Mouse (Mus musculus) MEL (cell line): ENCODE data around the gene Megf6. TPM values are rescaled to one million over a fixed set of nuclear protein-coding genes. Genes with fewer than 3 reads are reported as not detected.

ENCODE experiments used
- DNase-seq: peaks from one replicate; pipeline ENCODE4 v3.0.0; 2011; ENCODE audit warnings: low read depth, low spot score
- H3K27ac ChIP-seq: 2 replicates; pipeline ENCODE4 v1.5.1; 2012; ENCODE audit warnings: low read depth, mild to moderate bottlenecking, control low read depth, low read length, moderate library complexity; ENCODE audit not compliant: control insufficient read depth
- H3K27me3 ChIP-seq, 2 experiments: fragments of 150-350 bp in 1 of 2; sonication (generic) in 1 of 2; 2 replicates each; pipeline ENCODE4 v1.6.1; 2012; ENCODE audit warnings: low read length in 2 of 2, mild to moderate bottlenecking in 2 of 2, improper control_type of control experiment in 1 of 2, moderate library complexity in 1 of 2; ENCODE audit not compliant: insufficient read depth in 2 of 2, control insufficient read depth in 1 of 2
- H3K36me3 ChIP-seq, 2 experiments: 2 replicates each; pipeline ENCODE4 v1.6.1; 2012 to 2014; ENCODE audit warnings: low read length in 2 of 2, improper control_type of control experiment in 1 of 2, inconsistent platforms in 1 of 2, mild to moderate bottlenecking in 1 of 2; ENCODE audit not compliant: insufficient read depth in 2 of 2, control insufficient read depth in 1 of 2
- H3K4me1 ChIP-seq, 2 experiments: fragments of 150-350 bp in 1 of 2; sonication (generic) in 1 of 2; 2 replicates each; pipeline ENCODE4 v1.6.1; 2012; ENCODE audit warnings: low read length in 2 of 2, improper control_type of control experiment in 1 of 2, mild to moderate bottlenecking in 1 of 2; ENCODE audit not compliant: insufficient read depth in 2 of 2, control insufficient read depth in 1 of 2
- H3K4me3 ChIP-seq, 2 experiments: fragments of 150-350 bp in 1 of 2; sonication (generic) in 1 of 2; 2 replicates each; pipeline ENCODE4 v1.5.1; 2012; ENCODE audit warnings: low read depth in 2 of 2, low read length in 2 of 2, mild to moderate bottlenecking in 2 of 2, moderate library complexity in 2 of 2, control low read depth in 1 of 2, improper control_type of control experiment in 1 of 2; ENCODE audit not compliant: control insufficient read depth in 1 of 2, insufficient read depth in 1 of 2
- H3K79me2 ChIP-seq: 2 replicates; pipeline ENCODE4 v1.6.1; 2012; ENCODE audit warnings: mild to moderate bottlenecking, low read length, moderate library complexity; ENCODE audit not compliant: control insufficient read depth, poor library complexity, insufficient read depth
- H3K9ac ChIP-seq: 2 replicates; pipeline ENCODE4 v1.6.1; 2012; ENCODE audit warnings: low read depth, mild to moderate bottlenecking, control low read depth, low read length, moderate library complexity; ENCODE audit not compliant: control insufficient read depth, poor library complexity, severe bottlenecking
- H3K9me3 ChIP-seq: fragments of 150-350 bp; sonication (generic); replicated peaks from 2 replicates; pipeline ENCODE4 v1.6.1; 2012; ENCODE audit warnings: mild to moderate bottlenecking, low read length, improper control_type of control experiment, moderate library complexity; ENCODE audit not compliant: insufficient read depth
- BHLHE40 ChIP-seq: IDR thresholded peaks from 2 replicates; pipeline ENCODE4 v1.6.1; 2012; ENCODE audit warnings: low read depth, mild to moderate bottlenecking, inconsistent platforms, low read length, improper control_type of control experiment, borderline replicate concordance
- CHD2 ChIP-seq: IDR thresholded peaks from 2 replicates; pipeline ENCODE4 v1.6.1; 2011; ENCODE audit warnings: low read length, improper control_type of control experiment
- CTCF ChIP-seq, 3 experiments: IDR thresholded peaks in 2 of 3; conservative IDR thresholded peaks in 1 of 3; 2 replicates each; pipeline ENCODE4 v1.5.1; 2011 to 2012; ENCODE audit warnings: low read length in 3 of 3, low read depth in 2 of 3, mild to moderate bottlenecking in 2 of 3, improper control_type of control experiment in 1 of 3, inconsistent platforms in 1 of 3, mixed read lengths in 1 of 3, moderate library complexity in 1 of 3; ENCODE audit not compliant: control insufficient read depth in 1 of 3, insufficient read depth in 1 of 3, poor library complexity in 1 of 3, severe bottlenecking in 1 of 3
- E2F4 ChIP-seq: IDR thresholded peaks from 2 replicates; pipeline ENCODE4 v1.6.1; 2011; ENCODE audit warnings: low read depth, low read length, improper control_type of control experiment, borderline replicate concordance
- ELF1 ChIP-seq: IDR thresholded peaks from 2 replicates; pipeline ENCODE4 v1.6.1; 2014; ENCODE audit warnings: low read depth, mild to moderate bottlenecking, inconsistent platforms, low read length, improper control_type of control experiment, moderate library complexity
- EP300 ChIP-seq, 2 experiments: IDR thresholded peaks; 2 replicates each; pipeline ENCODE4 v1.6.1; 2011; ENCODE audit warnings: improper control_type of control experiment in 2 of 2, low read length in 2 of 2, low read depth in 1 of 2, mild to moderate bottlenecking in 1 of 2
- GABPA ChIP-seq: IDR thresholded peaks from 2 replicates; pipeline ENCODE4 v1.6.1; 2012; ENCODE audit warnings: low read depth, mild to moderate bottlenecking, inconsistent platforms, low read length, improper control_type of control experiment, moderate library complexity
- GATA1 ChIP-seq: IDR thresholded peaks from 2 replicates; pipeline ENCODE4 v1.6.1; 2011; ENCODE audit warnings: low read depth, low read length, improper control_type of control experiment
- HCFC1 ChIP-seq: IDR thresholded peaks from 2 replicates; pipeline ENCODE4 v1.6.1; 2012; ENCODE audit warnings: low read depth, mild to moderate bottlenecking, inconsistent platforms, low read length, improper control_type of control experiment, moderate library complexity
- JUND ChIP-seq: IDR thresholded peaks from 2 replicates; pipeline ENCODE4 v1.6.1; 2011; ENCODE audit warnings: low read depth, mild to moderate bottlenecking, improper control_type of control experiment, low read length
- KAT2A ChIP-seq: conservative IDR thresholded peaks from 2 replicates; pipeline ENCODE4 v1.6.1; 2012; ENCODE audit warnings: low read depth, low read length, improper control_type of control experiment, inconsistent platforms
- MAFK ChIP-seq: IDR thresholded peaks from 2 replicates; pipeline ENCODE4 v1.6.1; 2011; ENCODE audit warnings: low read depth, mild to moderate bottlenecking, low read length, improper control_type of control experiment, borderline replicate concordance
- MAX ChIP-seq: IDR thresholded peaks from 2 replicates; pipeline ENCODE4 v1.6.1; 2011; ENCODE audit warnings: low read length, improper control_type of control experiment
- MAZ ChIP-seq: IDR thresholded peaks from 2 replicates; pipeline ENCODE4 v1.6.1; 2012; ENCODE audit warnings: low read depth, mild to moderate bottlenecking, inconsistent platforms, low read length, improper control_type of control experiment
- MXI1 ChIP-seq: IDR thresholded peaks from 2 replicates; pipeline ENCODE4 v1.6.1; 2011; ENCODE audit warnings: mild to moderate bottlenecking, low read depth, low read length, improper control_type of control experiment
- MYB ChIP-seq: IDR thresholded peaks from 2 replicates; pipeline ENCODE4 v1.6.1; 2011; ENCODE audit warnings: mild to moderate bottlenecking, low read depth, low read length, improper control_type of control experiment
- MYC ChIP-seq: IDR thresholded peaks from 2 replicates; pipeline ENCODE4 v1.6.1; 2011; ENCODE audit warnings: low read depth, mild to moderate bottlenecking, low read length, improper control_type of control experiment, moderate library complexity
- NRF1 ChIP-seq: IDR thresholded peaks from 2 replicates; pipeline ENCODE4 v1.6.1; 2014; ENCODE audit warnings: low read depth, mild to moderate bottlenecking, inconsistent platforms, low read length, improper control_type of control experiment, moderate library complexity; ENCODE audit not compliant: poor library complexity, insufficient read depth, severe bottlenecking
- POLR2A ChIP-seq, 2 experiments: IDR thresholded peaks; 2 replicates each; pipeline ENCODE4 v1.6.1; 2011 to 2012; ENCODE audit warnings: low read length in 2 of 2, mild to moderate bottlenecking in 2 of 2, control low read depth in 1 of 2, improper control_type of control experiment in 1 of 2, low read depth in 1 of 2, moderate library complexity in 1 of 2; ENCODE audit not compliant: control insufficient read depth in 1 of 2, insufficient read depth in 1 of 2, poor library complexity in 1 of 2
- POLR2AphosphoS2 ChIP-seq: IDR thresholded peaks from 2 replicates; pipeline ENCODE4 v1.6.1; 2011; ENCODE audit warnings: low read length, improper control_type of control experiment
- RCOR1 ChIP-seq: IDR thresholded peaks from 2 replicates; pipeline ENCODE4 v1.6.1; 2012; ENCODE audit warnings: low read depth, mild to moderate bottlenecking, inconsistent platforms, low read length, improper control_type of control experiment
- SIN3A ChIP-seq: IDR thresholded peaks from 2 replicates; pipeline ENCODE4 v1.6.1; 2012; ENCODE audit warnings: low read length, improper control_type of control experiment, inconsistent platforms
- TBP ChIP-seq: IDR thresholded peaks from 2 replicates; pipeline ENCODE4 v1.8.0; 2011; ENCODE audit warnings: low read depth, low read length, improper control_type of control experiment
- TCF12 ChIP-seq: IDR thresholded peaks from 2 replicates; pipeline ENCODE4 v1.6.1; 2014; ENCODE audit warnings: low read depth, mild to moderate bottlenecking, inconsistent platforms, low read length, improper control_type of control experiment, moderate library complexity
- UBTF ChIP-seq: IDR thresholded peaks from 2 replicates; pipeline ENCODE4 v1.6.1; 2012; ENCODE audit warnings: low read depth, mild to moderate bottlenecking, inconsistent platforms, low read length, improper control_type of control experiment, moderate library complexity, borderline replicate concordance; ENCODE audit not compliant: insufficient read depth
- USF2 ChIP-seq, 2 experiments: IDR thresholded peaks; 2 replicates each; pipeline ENCODE4 v1.6.1; 2011 to 2012; ENCODE audit warnings: improper control_type of control experiment in 2 of 2, low read length in 2 of 2, borderline replicate concordance in 1 of 2, inconsistent platforms in 1 of 2, low read depth in 1 of 2, mild to moderate bottlenecking in 1 of 2; ENCODE audit not compliant: insufficient read depth in 1 of 2
- ZC3H11A ChIP-seq: IDR thresholded peaks from 2 replicates; pipeline ENCODE4 v1.6.1; 2012; ENCODE audit warnings: low read depth, mild to moderate bottlenecking, inconsistent platforms, low read length, improper control_type of control experiment
- polyA plus RNA-seq, 2 experiments: library from polyadenylated mRNA; stranded (reverse) in 1 of 2; unstranded in 1 of 2; fragments of >175 nt in 1 of 2; fragments of >200 nt in 1 of 2; gene quantifications; 2 replicates each; pipeline versions ENCODE4 v1.2.1 to v1.2.4; 2012; ENCODE audit warnings: low replicate concordance in 2 of 2, low read depth in 1 of 2; ENCODE audit not compliant: insufficient read length in 2 of 2, insufficient read depth in 1 of 2, missing spikeins in 1 of 2
- total RNA-seq: library from RNA; depleted of rRNA; stranded (reverse); fragments of 300-350 nt; gene quantifications from 2 replicates; pipeline ENCODE4 v1.2.3, GENCODE M21; 2012

The Megf6 gene
- total and polyA plus RNA-seq, 3 experiments, result 0.07 to 0.12 TPM; not detected in 1

DNA sequence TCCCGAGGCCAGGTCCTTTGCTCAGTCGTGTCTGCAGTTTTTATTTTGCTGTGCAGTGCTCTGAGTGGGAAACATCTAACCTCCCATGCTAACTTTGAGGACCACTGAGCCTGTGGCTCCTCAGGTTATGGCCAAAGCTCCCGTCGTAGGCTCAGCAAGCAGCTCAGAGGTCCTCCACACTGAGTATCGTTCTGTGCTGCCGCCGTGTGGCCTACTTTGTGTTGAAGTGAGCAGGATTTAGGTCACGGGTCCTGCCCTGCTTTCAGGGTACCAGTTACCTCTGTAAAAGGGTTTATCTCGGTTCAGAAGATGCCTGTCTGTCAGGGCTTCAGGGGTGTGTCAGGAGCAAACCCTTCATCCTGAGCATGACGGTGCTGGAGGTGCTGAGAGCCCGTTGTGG, 70.1 kb downstream of the Megf6 start:
- H3K27me3 ChIP-seq, result no peaks in the 10 kb centered on the region; a peak in 1 of 4 replicates
- H3K36me3 ChIP-seq, result no peaks in the 10 kb centered on the region
- no peaks in the 10 kb centered on the region for H3K4me1 ChIP-seq
- no peak overlapping the region for H3K27ac ChIP-seq
- no peaks in the 10 kb centered on the region for H3K79me2 ChIP-seq
- TF ChIP-seq MXI1, result no peak
- TF ChIP-seq USF2 (IDR thresholded peaks at IDR 0.05; ENCODE audit: borderline replicate concordance in 1 of 2, insufficient read depth in 1 of 2, low read depth in 1 of 2, low read length in 2 of 2), result no peak
- no peak for TF ChIP-seq KAT2A
- no peak for TF ChIP-seq BHLHE40
- TF ChIP-seq SIN3A, result no peak
- no peak for TF ChIP-seq ZC3H11A
- no peak for TF ChIP-seq MAFK
- TF ChIP-seq NRF1, result no peak
- TF ChIP-seq GATA1, result no peak
- no peak for TF ChIP-seq MYC
- TF ChIP-seq TCF12, result no peak
- TF ChIP-seq JUND, result no peak
- TF ChIP-seq MAZ, result no peak
- TF ChIP-seq POLR2A (IDR thresholded peaks at IDR 0.05; ENCODE audit: control insufficient read depth in 1 of 2, insufficient read depth in 1 of 2, low read depth in 1 of 2, low read length in 2 of 2, poor library complexity in 1 of 2), result no peak
- no peak overlapping the region for H3K9ac ChIP-seq
- H3K4me3 ChIP-seq, result no peak overlapping the region
- no peaks in the 10 kb centered on the region for H3K9me3 ChIP-seq
- no peak for DNase-seq

DNA sequence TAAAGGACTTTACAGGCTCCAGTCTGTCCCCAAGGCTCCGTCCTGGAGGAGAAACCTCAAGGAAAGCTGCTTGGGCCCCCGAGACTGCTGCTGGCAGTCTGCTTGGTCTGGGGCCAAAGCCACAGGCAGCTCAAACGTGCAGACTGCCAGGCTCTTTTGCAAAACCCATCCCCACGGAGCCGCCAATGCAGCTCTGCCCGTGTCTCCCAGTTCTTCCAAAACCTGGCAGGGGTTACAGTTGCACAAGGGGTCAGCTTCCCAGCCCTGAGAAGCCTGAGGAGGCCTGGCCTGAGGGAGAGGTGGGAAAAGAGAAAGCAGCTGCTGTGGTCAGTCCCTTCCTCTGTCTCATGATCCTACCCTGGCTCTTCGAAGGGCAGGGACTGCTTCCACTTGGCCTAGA, 74.8 kb downstream of the Megf6 start:
- no peaks in the 10 kb centered on the region for H3K36me3 ChIP-seq
- DNase-seq, result no peak
- H3K4me1 ChIP-seq, result no peaks in the 10 kb centered on the region
- TF ChIP-seq GABPA, result no peak
- no peak for TF ChIP-seq UBTF
- no peak for TF ChIP-seq TCF12
- no peak for TF ChIP-seq MYB
- no peak for TF ChIP-seq GATA1
- TF ChIP-seq JUND, result no peak
- no peak for TF ChIP-seq RCOR1
- TF ChIP-seq EP300 (IDR thresholded peaks at IDR 0.05; ENCODE audit: low read depth in 1 of 2, low read length in 2 of 2), result no peak
- TF ChIP-seq ZC3H11A, result no peak
- TF ChIP-seq CTCF (IDR thresholded peaks at IDR 0.05 in 2 of 3, conservative IDR thresholded peaks at IDR 0.05 in 1 of 3; ENCODE audit: control insufficient read depth in 1 of 3, insufficient read depth in 1 of 3, low read depth in 2 of 3, low read length in 3 of 3, poor library complexity in 1 of 3, severe bottlenecking in 1 of 3), result no peak
- no peak for TF ChIP-seq MYC
- no peak for TF ChIP-seq CHD2
- no peak for TF ChIP-seq HCFC1
- TF ChIP-seq BHLHE40, result no peak
- no peak for TF ChIP-seq MAZ
- no peak for TF ChIP-seq TBP
- no peak for TF ChIP-seq E2F4
- no peak for TF ChIP-seq POLR2AphosphoS2
- TF ChIP-seq ELF1, result no peak
- no peak for TF ChIP-seq MAX
- no peaks in the 10 kb centered on the region for H3K9me3 ChIP-seq
- no peaks in the 10 kb centered on the region; a peak in 1 of 4 replicates for H3K27me3 ChIP-seq
- H3K79me2 ChIP-seq, result no peaks in the 10 kb centered on the region
- no peak overlapping the region for H3K27ac ChIP-seq
- H3K4me3 ChIP-seq, result no peak overlapping the region
- no peak overlapping the region for H3K9ac ChIP-seq
